Mouse (Mus musculus) yolk sac, embryonic 10.5 days (tissue): Measurements from ENCODE around the gene Gm10518.
"Not testable (repeated sequence)": the region's sequence is repeated elsewhere in the genome, so short reads cannot be mapped to it uniquely, and the experiment has no call there.

Experiments
- DNase-seq: peaks from one replicate; pipeline ENCODE4 v3.0.0-alpha.2; 2017; ENCODE audit warnings: low spot score

The Gm10518 gene

GRCm38 (mm10) chr1:179802610-179803512 lies at the start of gene Gm10518:
Gene Gm10518 (plus strand): TSS chr1:179803376.
- peak; percentile 69 for DNase-seq

GRCm38 (mm10) chr1:179756477-179756876 lies 46.7 kb upstream of the Gm10518 start:
- no peak for DNase-seq

- no peak for DNase-seq
These were observed 43.1 kb upstream of the Gm10518 start for GRCm38 (mm10) chr1:179760086-179760485.

- no peak for DNase-seq
These were observed 42.6 kb upstream of the Gm10518 start for GRCm38 (mm10) chr1:179760553-179760952.

GRCm38 (mm10) chr1:179776831-179777230 lies 26.3 kb upstream of the Gm10518 start:
- DNase-seq: no peak

- DNase-seq: no peak
These were observed 19.1 kb upstream of the Gm10518 start for GRCm38 (mm10) chr1:179784098-179784497.

GRCm38 (mm10) chr1:179785502-179785901 lies 17.7 kb upstream of the Gm10518 start:
- DNase-seq: no peak

GRCm38 (mm10) chr1:179787281-179787680 lies 15.9 kb upstream of the Gm10518 start:
- no peak for DNase-seq

GRCm38 (mm10) chr1:179798794-179799193 lies 4.4 kb upstream of the Gm10518 start:
- no peak for DNase-seq

GRCm38 (mm10) chr1:179803513-179804139 lies 450 bp downstream of the Gm10518 start, which contains the start of gene Ahctf1:
Gene Ahctf1 (minus strand): TSS chr1:179803680.
- peak; percentile 98 for DNase-seq

GRCm38 (mm10) chr1:179804140-179804881 lies 1.1 kb downstream of the Gm10518 start:
- peak; percentile 20 for DNase-seq

GRCm38 (mm10) chr1:179805751-179806150 lies 2.6 kb downstream of the Gm10518 start:
- peak; percentile 70 for DNase-seq

- DNase-seq: no peak
These were observed 4.3 kb downstream of the Gm10518 start for GRCm38 (mm10) chr1:179807468-179807867.

GRCm38 (mm10) chr1:179808300-179808699 lies 5.1 kb downstream of the Gm10518 start:
- DNase-seq: no peak

- no peak for DNase-seq
These were observed 10.2 kb downstream of the Gm10518 start for GRCm38 (mm10) chr1:179813385-179813784.

GRCm38 (mm10) chr1:179814616-179815015 lies 11.4 kb downstream of the Gm10518 start:
- DNase-seq: no peak

GRCm38 (mm10) chr1:179818490-179819278 lies 15.5 kb downstream of the Gm10518 start:
- not testable (repeated sequence) for DNase-seq

GRCm38 (mm10) chr1:179824549-179824948 lies 21.4 kb downstream of the Gm10518 start:
- DNase-seq: no peak

GRCm38 (mm10) chr1:179828051-179828450 lies 24.9 kb downstream of the Gm10518 start:
- no peak for DNase-seq

- no peak for DNase-seq
These were observed 25.7 kb downstream of the Gm10518 start for GRCm38 (mm10) chr1:179828900-179829299.

- DNase-seq: no peak
These were observed 29.6 kb downstream of the Gm10518 start for GRCm38 (mm10) chr1:179832710-179833240.
